Mouse (Mus musculus) olfactory bulb, adult 2 months (tissue): ENCODE data around the gene Map4k4. TPM values are rescaled to one million over a fixed set of nuclear protein-coding genes. Genes with fewer than 3 reads are reported as not detected.

Experiments
- H3K27ac ChIP-seq: fragments of 200-500 bp; 2 replicates; pipeline ENCODE4 v1.5.1; 2012; ENCODE audit warnings: low read depth, low read length; ENCODE audit not compliant: insufficient read depth
- H3K4me1 ChIP-seq: fragments of 200-500 bp; 2 replicates; pipeline ENCODE4 v1.6.1; 2012; ENCODE audit warnings: low read length; ENCODE audit not compliant: control insufficient read depth, insufficient read depth
- H3K4me3 ChIP-seq: fragments of 200-500 bp; 2 replicates; pipeline ENCODE4 v1.5.1; 2012; ENCODE audit warnings: mild to moderate bottlenecking, low read depth, low read length, moderate library complexity; ENCODE audit not compliant: insufficient read depth
- CTCF ChIP-seq: fragments of 200-500 bp; IDR thresholded peaks from 2 replicates; pipeline ENCODE4 v1.5.1; 2012; ENCODE audit warnings: low read depth, mild to moderate bottlenecking, low read length, moderate library complexity; ENCODE audit not compliant: insufficient read depth
- POLR2A ChIP-seq: fragments of 200-500 bp; IDR thresholded peaks from 2 replicates; pipeline ENCODE4 v1.6.1; 2012; ENCODE audit warnings: mild to moderate bottlenecking, low read depth, low read length, moderate library complexity; ENCODE audit not compliant: insufficient read depth
- WGBS: fragments of 180-500 bp; shearing (Covaris S2); methylation state at CpG from one replicate; pipeline ENCODE4 v1.1.7; 2018; 5-methylcytosine and 5-hydroxymethylcytosine counted together
- polyA plus RNA-seq: library from polyadenylated mRNA; stranded (reverse); fragments of >200 nt; gene quantifications from 2 replicates; pipeline ENCODE4 v1.2.4, GENCODE M21; 2012; ENCODE audit warnings: low replicate concordance; ENCODE audit not compliant: missing spikeins, insufficient read depth, insufficient read length

Gene Map4k4
- polyA plus RNA-seq, 1 experiment: 300 TPM

DNA sequence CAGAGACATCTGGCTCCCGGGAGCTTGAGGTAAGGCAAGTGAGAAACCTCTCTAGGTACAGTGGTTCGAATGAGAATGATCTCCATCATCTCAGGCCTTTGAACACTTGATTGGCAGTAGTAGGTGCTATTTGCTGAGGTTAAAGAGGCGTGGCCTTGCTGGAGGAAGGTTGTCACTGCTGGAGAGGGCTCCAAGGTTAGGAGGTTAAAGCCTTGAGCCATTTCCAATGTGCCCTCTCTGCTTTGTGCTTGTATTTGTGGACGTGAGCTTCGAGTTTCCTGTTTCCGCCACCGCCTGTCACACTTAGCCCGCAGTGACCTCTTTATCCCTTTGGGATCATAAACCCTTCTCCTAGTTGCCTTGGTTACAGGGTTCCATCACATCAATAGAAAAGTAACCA lies 151.4 kb downstream of the Map4k4 start:
- TF ChIP-seq POLR2A: no peak
- TF ChIP-seq CTCF: no peak
- H3K4me3 ChIP-seq: no peak overlapping the region
- 78% methylated on average over 8 of the region's 8 CpGs for WGBS
- no peaks in the 10 kb centered on the region for H3K4me1 ChIP-seq
- H3K27ac ChIP-seq: no peak overlapping the region

DNA sequence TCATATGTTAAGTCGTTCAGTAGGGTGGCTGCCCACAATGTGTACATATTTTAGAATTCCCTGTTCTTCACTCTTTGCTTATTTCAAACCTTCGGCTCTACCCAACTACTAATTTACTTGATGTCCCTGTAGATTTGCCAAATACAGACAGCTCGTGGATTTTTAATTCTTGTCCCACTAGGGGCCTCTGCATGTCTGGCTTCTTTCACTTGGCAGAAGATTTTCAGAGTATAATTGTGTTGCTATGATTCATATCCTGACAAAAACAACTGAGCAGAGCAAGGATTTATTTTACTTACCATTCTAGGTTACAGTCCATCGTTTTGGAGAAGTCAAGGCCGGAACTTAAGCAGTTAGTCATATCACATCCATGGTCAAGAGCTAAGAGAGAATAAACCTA lies 152.4 kb downstream of the Map4k4 start:
- no peak for TF ChIP-seq POLR2A
- no peak for TF ChIP-seq CTCF
- H3K27ac ChIP-seq: no peak overlapping the region
- WGBS: 70% methylated on average over 5 of the region's 5 CpGs
- H3K4me3 ChIP-seq: no peak overlapping the region
- no peaks in the 10 kb centered on the region for H3K4me1 ChIP-seq

DNA sequence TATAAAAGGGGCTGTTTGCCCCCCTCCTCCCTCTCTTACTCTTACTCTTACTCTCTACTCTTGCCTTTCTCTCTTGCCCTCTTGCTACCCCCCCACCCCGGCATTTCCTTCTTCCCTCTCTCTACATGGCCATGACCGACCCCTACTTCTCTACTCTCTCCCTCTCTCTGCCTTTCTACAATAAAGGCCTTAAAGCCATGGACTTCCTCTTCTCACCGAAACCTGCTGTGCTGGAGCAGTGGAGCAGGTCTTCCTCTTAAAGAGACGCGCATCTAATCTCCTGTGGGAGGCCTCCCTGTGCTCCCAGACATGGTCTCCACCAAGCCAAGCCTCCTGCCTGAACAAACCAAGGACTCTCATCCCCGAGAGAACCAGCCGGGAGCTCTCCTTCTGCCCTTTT lies 154.3 kb downstream of the Map4k4 start:
- TF ChIP-seq POLR2A (no peak), CTCF (no peak)
- Histone ChIP-seq H3K4me3 (no peak overlapping the region), H3K4me1 (no peaks in the 10 kb centered on the region), H3K27ac (no peak overlapping the region)
- 88% methylated on average over 7 of the region's 7 CpGs for WGBS

DNA sequence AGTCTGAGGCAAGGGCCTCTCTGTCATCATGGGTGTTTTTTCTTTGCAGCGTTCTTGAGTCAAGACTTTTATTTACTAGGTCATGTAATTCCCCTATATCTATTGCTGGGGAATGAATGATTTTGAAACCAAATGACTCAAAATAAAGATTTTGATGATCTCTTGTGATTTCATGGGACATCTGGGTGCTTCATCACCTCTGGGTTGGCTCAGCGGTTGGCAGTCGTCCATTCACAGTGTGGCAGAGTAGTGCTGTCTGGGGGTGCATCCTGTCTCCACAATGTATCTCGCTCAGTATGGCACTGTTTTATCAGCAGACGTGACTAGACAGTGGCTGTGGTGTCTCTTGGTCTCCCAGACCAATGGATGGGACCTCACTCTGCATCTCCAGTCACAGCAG lies 155.2 kb downstream of the Map4k4 start:
- no peak overlapping the region for H3K4me3 ChIP-seq
- no peak overlapping the region for H3K27ac ChIP-seq
- TF ChIP-seq CTCF (no peak), POLR2A (no peak)
- WGBS: 96% methylated on average over 5 of the region's 5 CpGs
- H3K4me1 ChIP-seq: no peaks in the 10 kb centered on the region

DNA sequence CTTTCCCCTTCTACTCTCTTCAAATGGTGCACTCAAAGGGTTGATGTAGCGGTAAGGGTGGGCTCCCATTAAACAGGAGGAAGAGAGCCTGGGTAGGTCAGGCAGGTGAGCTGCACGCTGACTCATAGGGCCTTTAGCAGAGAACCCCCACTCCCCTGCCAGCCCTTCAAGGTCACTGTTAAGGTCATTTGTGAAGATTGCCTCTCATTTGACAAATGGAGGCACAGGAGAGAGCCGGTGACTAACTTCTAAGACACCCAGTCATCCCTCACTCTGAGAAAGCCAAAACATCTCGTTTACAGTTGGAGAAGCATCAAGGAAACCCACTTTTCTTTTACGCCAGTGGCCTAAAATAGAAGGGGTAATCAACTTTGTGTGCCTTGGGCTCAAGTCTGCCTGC lies 156.6 kb downstream of the Map4k4 start:
- WGBS: 70% methylated on average over 5 of the region's 5 CpGs
- Histone ChIP-seq H3K4me3 (no peak overlapping the region), H3K27ac (no peak overlapping the region), H3K4me1 (no peaks in the 10 kb centered on the region)
- TF ChIP-seq POLR2A: no peak
- TF ChIP-seq CTCF: no peak

DNA sequence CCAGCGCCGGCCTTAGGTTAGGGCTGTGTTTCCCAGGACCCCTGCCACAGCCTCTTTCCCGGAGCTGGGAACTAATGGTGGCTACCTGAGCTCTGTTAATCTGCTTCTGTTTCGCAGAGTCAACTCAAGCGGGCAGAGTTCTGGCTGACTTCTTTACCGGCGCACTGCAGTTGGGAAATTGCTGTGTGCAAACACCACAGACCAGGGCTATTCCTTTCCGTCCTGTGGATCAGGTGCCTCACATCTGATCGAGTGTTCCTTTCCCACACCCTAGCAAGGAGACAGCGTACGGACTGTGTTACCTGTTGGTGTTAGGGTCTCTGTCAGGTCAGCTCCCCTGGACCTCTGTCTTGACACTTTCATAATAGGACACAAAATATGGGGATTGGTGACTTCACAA lies 157.3 kb downstream of the Map4k4 start:
- Histone ChIP-seq H3K4me1 (no peaks in the 10 kb centered on the region), H3K4me3 (no peak overlapping the region), H3K27ac (no peak overlapping the region)
- 77% methylated on average over 11 of the region's 11 CpGs for WGBS
- no peak for TF ChIP-seq POLR2A
- no peak for TF ChIP-seq CTCF

DNA sequence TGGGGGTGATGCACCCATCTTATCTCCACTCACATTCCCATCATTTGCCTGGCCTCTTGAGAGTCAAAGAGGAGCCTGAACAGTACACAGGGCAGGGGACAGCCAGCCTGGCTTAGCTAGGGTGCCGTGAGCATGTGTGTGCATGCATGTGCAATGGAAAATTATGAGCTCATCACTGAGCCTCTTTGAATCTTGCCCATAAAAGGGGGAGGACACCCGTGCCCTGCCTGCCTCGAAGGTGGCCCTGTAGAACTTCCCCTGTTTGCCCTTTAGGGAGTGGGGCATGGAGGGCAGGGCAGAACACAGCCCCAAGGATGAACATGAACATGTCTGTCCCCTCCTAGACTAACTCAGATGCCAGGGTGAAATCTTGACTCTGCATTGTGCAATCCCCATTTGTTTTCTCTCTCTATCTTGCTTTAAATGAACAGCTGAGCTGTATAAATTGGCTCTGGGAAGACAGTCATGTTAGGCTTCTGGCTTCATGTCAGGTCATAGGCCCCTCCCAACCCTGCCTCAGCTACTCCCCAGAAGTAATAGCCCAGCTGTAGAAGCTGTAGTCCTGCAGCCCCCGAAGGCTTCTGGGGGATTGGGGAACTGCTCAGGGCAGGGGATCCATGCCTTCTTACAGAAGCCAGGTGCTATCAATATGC lies 158.5 kb downstream of the Map4k4 start:
- TF ChIP-seq CTCF (no peak), POLR2A (no peak)
- H3K4me1 ChIP-seq: no peaks in the 10 kb centered on the region
- no peak overlapping the region for H3K27ac ChIP-seq
- WGBS: 73% methylated on average over 4 of the region's 4 CpGs
- no peak overlapping the region for H3K4me3 ChIP-seq

DNA sequence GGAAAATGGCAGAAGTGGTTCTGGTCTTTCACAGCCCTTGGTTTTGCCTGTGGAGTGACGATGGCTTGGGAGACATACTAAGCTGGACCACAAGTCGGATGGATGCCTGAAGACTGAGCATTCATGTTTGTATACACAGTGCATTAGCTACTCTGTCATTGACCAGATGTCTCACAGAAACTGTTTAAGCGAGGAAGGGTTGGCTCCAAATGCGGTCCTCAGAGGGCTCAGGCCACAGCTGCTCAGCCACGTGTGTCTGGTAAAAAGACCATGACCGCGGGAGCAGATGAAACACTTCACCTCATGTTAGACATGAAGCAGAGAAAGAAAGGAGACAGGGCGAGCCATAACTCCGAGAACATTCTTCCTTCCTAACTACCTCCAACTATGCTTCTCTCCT lies 160.6 kb downstream of the Map4k4 start:
- 90% methylated on average over 9 of the region's 9 CpGs for WGBS
- Histone ChIP-seq H3K4me1 (no peaks in the 10 kb centered on the region), H3K4me3 (no peak overlapping the region), H3K27ac (no peak overlapping the region)
- TF ChIP-seq POLR2A (no peak), CTCF (no peak)

DNA sequence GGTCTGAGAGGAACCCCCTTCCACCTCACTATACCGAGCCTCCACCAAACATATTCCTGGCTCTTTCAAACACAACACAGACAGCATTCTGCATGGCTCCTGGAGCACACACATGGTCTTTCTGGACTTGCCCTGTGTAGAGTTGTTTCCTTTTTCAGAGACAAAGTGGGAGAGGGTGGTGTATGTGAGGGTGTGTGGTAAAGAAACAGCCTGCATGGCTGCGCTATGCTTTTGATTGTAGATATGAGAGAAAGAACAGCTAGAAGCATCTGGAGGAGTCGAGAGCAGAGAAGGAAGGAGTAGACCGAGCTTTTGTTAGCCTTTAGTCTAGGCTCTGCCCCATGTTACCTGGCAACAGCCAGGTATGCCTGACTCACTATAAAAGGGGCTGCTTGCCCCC lies 162.7 kb downstream of the Map4k4 start:
- TF ChIP-seq POLR2A (no peak), CTCF (no peak)
- Histone ChIP-seq H3K27ac (no peak overlapping the region), H3K4me1 (no peaks in the 10 kb centered on the region), H3K4me3 (no peak overlapping the region)
- WGBS: 62% methylated on average over 4 of the region's 4 CpGs

DNA sequence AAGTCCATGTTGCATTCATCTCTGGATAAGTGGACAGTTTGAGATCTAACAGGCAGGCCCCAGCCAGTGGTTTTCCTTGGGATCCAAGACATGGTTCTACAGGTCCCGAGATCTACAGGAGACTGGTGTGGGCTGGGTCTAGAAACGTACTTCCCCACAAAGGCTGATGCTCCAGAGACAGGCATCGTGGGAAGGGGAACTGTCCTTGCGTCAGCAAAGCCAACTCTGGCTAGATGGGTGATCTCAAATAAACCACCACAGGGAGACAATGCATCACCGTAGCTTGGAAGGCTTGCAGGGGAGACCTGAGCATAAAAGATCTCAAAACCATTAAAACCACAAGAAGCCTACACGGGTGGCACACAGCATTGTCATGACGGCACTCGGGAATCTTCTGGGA lies 163.8 kb downstream of the Map4k4 start:
- no peaks in the 10 kb centered on the region for H3K4me1 ChIP-seq
- no peak for TF ChIP-seq POLR2A
- no peak for TF ChIP-seq CTCF
- no peak overlapping the region for H3K4me3 ChIP-seq
- 95% methylated on average over 8 of the region's 8 CpGs for WGBS
- no peak overlapping the region for H3K27ac ChIP-seq
